Mouse (Mus musculus) left cerebral cortex, adult 2 months (tissue): ENCODE results near the gene Syt15. TPM values are rescaled to one million over a fixed set of nuclear protein-coding genes. Genes with fewer than 3 reads are reported as not detected.

ENCODE experiments used
- DNase-seq, 2 experiments: peaks; one replicate each; pipeline ENCODE4 v3.0.0; 2021 to 2022; ENCODE audit warnings: low spot score in 2 of 2, mixed read lengths in 1 of 2; ENCODE audit errors: extremely low spot score in 1 of 2
- H3K27ac ChIP-seq: fragments of 200-600 bp; 2 replicates; pipeline ENCODE4 v1.8.1; 2022
- H3K4me3 ChIP-seq: fragments of 200-600 bp; 2 replicates; pipeline ENCODE4 v1.8.1; 2022
- CTCF ChIP-seq: fragments of 200-600 bp; IDR thresholded peaks from 2 replicates; pipeline ENCODE4 v1.8.1; 2022; ENCODE audit warnings: antibody characterized with exemption, mild to moderate bottlenecking, moderate library complexity
- intact Hi-C: fragments of 180-260 bp; cut with DNase I; formaldehyde crosslinking; loops from one replicate; pipeline ENCODE4 v1.15.1; 2025
- total RNA-seq, 2 experiments: library from RNA; stranded (reverse); gene quantifications; 2 replicates each; pipeline ENCODE4 v1.2.3; 2021

Syt15 gene
- total RNA-seq, 2 experiments from 2014 or later = 0.28 to 0.29 TPM

GRCm38 (mm10) chr14:34275225-34275624, 55.8 kb downstream of the Syt15 start:
- DNase-seq = no peak
- no peak for TF ChIP-seq CTCF
- intact Hi-C loops = no loop called here
- Histone ChIP-seq H3K27ac (no peak overlapping the region), H3K4me3 (no peak overlapping the region)

- intact Hi-C loops = no loop called here
- no peak for TF ChIP-seq CTCF
- Histone ChIP-seq H3K4me3 (no peak overlapping the region), H3K27ac (no peak overlapping the region)
- DNase-seq = no peak
Measured at GRCm38 (mm10) chr14:34279726-34280125, 60.3 kb downstream of the Syt15 start.

Other genes starting within 250 kb of the Syt15 start
- gene Zfp488, start 240.8 kb upstream of the Syt15 start, total RNA-seq = 1 to 10 TPM; 2.9 to 3.8 TPM
- not detected for gene Gm30083, start 204.4 kb upstream of the Syt15 start, total RNA-seq
- gene Gm5460, start 202.8 kb upstream of the Syt15 start, total RNA-seq = not detected
- not detected for gene Antxrl, start 166.9 kb upstream of the Syt15 start, total RNA-seq
- under 1 TPM; 0.49 to 0.86 TPM for gene Anxa8, start 133.6 kb upstream of the Syt15 start, total RNA-seq
- not detected for gene A630023A22Rik, start 116.8 kb upstream of the Syt15 start, total RNA-seq
- gene Npy4r, start 67.1 kb upstream of the Syt15 start, total RNA-seq = not detected
- gene Gprin2, start 17.9 kb upstream of the Syt15 start, total RNA-seq = 1 to 10 TPM; 1.7 to 2.8 TPM
- 10 to 100 TPM; 10.5 to 11.5 TPM for gene Shld2, start 90.9 kb downstream of the Syt15 start, total RNA-seq
- 100 to 1,000 TPM; 281 to 285 TPM for gene Glud1, start 91.1 kb downstream of the Syt15 start, total RNA-seq
- gene Fam25c, start 135.8 kb downstream of the Syt15 start, total RNA-seq = not detected
- 1 to 10 TPM; 3.0 to 3.9 TPM for gene Sncg, start 155.2 kb downstream of the Syt15 start, total RNA-seq
- 1 to 10 TPM; 4.4 to 5.8 TPM for gene Mmrn2, start 155.9 kb downstream of the Syt15 start, total RNA-seq